Mouse (Mus musculus): ENCODE measurements at regions not wholly inside any gene's neighbourhood (a gene's known extent, or its start where the extent isn't known, plus 50 kb on each side); places are given as distances from the start of the nearest gene placed in this dataset.
"Not testable (repeated sequence)": the region's sequence is repeated elsewhere in the genome, so short reads cannot be mapped to it uniquely, and the experiment has no call there.

DNA sequence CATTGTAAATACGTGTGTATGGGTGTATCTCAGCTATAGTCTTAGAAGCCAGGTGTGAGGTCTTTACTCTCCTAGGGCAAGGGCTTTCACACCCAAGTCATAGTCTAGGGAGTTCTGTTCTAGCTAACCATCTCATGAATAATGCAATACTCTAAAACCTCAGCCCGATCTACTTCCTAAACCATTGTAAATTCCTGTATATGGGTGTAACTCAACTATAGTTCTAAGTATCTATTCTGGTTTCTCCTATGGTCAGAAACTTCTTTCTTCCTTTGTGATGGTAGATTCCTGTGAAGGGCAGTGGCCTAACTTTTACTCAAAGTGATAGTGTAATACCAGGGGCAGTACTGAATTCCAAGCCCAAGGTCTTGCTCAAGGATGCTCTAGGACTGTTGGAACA is 58.7 kb upstream of the Srd5a3 start:
- DNase-seq, result not testable (repeated sequence)

DNA sequence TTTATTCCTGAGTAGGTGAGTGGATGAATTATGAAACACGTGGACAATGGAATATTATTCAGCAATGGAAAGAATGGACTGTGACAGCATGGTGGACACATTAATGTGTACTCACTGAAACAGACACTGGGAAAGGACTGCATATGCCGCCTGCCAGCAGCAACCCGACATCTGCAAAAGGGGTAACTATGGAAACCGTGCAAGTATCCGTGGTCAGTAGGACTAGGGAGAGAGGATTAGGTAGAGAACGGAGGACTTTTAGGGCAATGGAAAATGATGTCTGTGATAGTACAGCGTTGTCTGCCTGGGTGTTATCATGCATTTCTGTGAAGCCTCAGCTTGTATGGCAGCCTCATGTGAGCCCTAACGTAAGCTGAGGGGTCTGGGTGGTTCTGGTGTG is 59.6 kb upstream of the Srd5a3 start:
- DNase-seq, result no peak

DNA sequence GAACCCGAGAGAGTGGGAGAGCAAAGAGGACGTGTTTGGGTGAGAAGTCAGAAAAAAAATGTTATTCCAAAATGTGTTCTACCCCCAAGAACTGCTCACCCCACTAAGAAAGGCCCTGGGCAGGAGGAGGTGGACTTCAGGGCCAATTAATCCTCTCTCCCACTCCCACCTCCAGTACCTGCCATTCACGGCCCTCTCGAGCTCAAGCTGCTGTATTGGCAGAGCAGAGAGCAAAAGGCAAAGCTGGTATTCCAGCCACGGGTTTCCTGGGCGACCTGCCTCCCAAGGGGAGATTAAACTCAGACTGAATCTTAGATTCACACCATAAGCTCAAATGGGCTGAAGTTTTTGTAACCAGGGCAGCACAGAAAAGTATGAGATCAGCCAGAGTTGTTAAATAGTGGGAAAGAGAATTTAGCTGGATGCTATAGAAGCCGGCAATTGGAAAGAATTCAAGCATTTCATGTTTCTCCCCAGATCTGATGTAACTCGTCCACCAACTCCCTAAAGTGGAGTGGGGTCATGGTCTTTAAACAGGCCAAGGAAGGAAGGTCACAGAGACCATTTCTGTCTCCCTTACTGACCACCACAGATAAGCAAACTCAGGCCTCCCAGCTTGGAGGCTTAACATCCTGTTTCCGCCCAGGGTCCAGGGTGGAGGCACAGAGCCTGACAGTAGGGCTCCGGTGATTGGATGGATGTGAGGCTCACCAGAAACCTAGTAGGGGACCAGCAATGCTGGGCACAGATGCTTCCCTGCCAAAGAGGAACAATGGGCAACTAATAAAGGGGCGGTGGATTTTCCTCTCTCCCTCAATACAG is 60.7 kb upstream of the Srd5a3 start:
- peak; percentile 58 for DNase-seq

DNA sequence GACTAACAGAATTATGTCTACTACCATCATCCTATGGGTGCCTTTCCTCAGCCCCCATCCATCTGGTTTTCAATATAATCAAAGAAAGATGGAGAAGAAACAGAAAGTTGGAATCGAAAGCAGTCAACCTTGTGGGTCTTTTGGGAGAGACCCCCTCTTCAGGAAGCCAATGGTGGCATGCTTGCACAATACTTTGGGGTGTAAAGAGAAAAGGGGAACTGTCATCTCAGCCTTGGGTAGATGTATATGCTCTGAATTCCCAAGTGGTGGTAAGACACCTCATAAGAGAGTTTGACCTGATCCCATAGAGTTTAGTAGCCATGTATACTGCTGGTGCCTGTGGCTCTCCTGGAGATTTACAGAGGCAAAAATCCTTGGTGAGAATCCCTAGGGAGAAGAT is 61.6 kb upstream of the Srd5a3 start:
- DNase-seq, result no peak

DNA sequence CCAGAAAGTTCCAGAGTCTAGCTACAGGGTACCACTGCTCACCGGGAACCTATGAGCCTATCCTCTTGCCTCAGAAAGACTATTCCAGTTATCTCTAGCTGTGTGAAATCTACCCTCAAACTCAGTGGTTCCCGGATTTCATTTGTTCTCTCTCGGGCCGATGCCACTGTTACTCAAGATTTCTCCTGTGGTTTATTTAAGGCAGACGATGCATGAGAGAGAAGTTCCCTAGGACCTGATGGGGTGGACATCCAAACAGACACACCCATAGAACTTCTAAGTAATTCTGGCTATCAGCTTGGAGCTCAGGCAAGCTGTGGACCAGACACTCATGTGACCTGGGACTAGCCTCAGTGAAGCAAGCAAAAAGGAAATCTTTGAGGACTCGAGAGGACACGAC is 63.8 kb upstream of the Srd5a3 start:
- no peak for DNase-seq

DNA sequence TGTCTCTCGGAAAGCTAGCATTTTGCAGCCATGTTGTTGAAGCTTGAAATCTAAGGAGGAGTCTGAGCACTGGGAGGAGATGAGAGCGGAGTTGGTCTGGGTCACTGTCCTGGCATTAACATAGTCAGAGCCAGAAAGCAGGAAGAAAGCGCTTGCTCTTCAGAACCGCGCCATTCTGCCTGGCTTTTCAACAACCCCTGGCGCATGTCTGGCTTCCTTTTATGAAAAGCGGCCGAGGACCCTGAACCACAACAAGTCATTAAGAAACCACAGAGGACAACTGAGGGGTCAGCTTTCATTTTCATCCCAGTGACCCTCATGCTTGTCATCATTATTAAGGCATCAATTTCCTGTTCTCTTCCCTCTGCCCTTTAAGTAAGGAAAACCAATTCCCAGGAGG is 64.7 kb upstream of the Srd5a3 start:
- peak; percentile 6 for DNase-seq

DNA sequence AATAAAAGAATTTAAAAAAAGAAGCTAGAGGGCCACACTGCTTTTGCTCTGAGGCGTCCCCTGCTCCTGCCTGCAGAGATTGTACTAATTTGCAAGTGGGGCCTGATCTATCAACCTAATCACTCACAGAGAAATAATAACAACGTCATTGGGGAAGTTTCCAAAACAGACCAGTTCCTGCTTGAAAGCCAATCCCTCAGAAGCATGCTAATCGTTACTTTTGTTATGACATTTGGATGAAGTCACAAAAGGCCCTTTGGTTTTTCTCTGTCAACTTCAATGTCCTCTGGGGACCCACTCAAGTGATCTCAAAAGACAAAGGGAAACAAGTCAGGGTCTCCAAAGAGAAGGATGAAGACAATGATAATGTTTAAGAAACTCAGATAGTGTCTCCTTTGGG is 72.2 kb upstream of the Srd5a3 start:
- DNase-seq, result no peak

DNA sequence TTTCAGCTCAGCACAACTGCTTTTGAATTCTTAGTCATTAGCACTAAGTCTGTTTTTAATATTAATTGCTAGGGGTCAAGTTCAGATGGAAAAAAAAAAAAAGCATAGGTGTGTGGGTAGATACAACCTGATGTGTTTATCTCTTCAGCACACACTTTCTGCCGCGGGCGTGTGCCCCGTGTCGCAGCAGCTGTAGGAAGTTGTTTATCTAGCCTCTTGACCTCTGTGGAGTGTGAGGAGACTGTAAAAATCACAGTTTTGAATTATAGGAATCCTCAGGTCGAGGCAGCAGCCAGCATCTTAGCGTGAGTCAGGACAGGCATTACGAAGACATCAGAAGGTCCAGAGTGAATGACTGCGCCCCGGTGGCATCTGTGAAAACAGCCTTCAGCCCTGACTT is 72.8 kb upstream of the Srd5a3 start:
- no peak for DNase-seq

DNA sequence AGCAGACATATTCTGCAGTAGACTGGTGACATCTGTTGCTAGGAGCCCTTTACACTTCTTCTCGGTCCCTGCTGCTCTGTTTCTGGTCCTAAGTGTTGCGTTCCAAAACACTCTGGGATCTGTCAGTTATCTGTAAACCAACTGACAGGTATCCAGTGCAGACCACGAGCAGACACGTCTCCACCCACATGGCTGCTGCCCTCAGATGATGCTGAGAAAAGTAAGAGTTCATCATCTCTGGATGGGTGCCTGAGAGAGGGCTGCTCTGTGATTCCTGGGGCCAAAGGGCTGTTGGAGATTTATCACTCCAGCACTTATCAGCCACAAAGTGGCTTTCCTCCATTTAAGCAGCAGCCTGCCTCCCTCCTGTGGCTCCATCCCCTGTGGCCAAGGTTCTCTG is 74.3 kb upstream of the Srd5a3 start:
- DNase-seq, result no peak

DNA sequence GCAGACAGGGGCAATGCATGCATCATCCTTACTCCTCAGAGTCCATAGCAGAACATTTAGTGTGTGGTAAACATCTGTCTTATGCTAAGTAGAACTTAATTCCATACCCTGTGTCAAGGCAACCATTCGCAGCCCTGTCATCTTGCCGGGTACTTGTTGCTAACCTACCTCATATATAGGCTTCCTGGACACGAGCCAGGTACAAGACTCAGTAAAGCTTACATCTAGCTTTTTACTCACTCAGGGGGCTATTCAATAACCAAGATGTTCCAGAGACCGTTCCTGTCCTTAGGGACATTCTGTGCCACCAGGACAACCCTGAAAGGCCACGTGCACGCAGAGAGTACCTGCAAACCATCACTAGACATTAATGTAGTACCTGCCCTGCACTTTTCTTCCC is 74.8 kb upstream of the Srd5a3 start:
- DNase-seq, result no peak

DNA sequence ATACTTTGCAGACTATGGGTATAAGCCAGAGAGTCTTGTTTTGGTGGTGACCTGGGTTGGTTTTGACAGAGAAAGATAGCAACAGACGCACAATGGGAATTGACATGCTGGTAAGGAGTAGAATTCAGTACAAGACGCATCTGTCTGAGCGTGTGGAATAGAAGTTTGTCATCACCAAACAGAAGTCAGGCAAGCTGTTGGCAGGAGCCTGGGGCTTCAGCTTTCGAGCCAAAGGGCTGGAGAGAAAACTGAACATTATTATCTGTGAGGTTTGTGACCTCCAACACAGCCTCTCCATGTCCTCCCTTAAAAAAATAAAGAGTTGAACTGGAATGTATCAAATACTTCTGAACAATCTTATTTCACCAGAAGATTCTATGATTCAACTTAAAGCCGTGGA is 75.4 kb upstream of the Srd5a3 start:
- no peak for DNase-seq

DNA sequence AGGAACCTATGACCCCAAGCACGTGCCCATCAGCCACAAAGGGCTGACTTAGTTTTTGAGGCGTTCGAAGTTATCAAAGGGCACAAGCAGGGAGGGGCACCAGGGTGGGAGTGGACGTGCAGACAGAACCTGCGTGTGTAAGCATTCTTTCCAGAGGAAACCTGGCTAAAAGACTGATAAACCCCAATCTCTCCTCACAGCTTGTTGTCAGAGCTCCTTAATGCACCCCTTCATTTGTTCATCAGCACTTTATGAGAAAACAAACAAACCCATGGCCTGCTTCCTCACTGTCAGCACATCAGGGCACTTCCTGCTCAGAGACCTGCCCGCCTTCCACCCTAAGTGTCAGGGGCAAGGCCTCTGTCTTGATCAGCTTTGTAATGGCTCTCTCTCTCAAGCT is 76.6 kb upstream of the Srd5a3 start:
- no peak for DNase-seq

DNA sequence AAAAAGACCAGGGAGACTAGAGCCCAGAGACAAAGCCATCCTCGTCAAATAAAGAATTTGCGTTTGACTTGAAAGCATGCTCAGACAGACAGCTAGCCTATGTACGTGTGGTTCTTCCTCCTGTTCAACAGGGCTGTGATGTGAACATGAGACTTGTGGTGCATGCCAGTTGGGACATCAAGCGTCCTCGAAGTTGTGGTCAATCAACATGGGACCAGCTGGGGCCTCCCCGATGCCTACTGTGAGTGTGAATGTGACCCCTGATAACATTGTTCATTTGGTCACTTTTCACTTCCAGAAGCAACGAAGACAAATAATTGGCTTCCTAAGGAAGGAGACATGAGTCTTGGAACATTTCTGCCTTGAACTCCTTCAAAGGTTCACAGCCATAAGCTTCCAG is 79.8 kb upstream of the Kdr start:
- DNase-seq, result no peak

DNA sequence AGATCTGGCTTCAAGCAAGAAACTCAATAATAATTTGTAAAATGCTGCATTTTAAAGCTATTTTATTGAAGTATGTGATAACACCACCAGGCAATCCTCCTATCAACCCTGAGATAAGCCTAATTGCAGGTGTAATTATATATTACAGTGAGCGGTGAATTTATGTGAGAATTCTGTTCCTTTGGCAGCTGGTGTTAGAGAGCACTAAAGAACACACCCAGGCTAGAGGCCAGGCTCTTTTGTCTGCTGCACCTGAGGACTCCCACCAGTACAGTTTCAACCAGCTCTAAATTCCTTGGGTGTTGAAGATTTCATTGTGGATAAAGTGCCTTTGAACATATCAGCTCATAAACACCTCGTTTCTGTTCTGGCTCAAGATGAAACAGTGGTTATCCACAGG is 77.6 kb upstream of the Kdr start:
- no peak for DNase-seq

DNA sequence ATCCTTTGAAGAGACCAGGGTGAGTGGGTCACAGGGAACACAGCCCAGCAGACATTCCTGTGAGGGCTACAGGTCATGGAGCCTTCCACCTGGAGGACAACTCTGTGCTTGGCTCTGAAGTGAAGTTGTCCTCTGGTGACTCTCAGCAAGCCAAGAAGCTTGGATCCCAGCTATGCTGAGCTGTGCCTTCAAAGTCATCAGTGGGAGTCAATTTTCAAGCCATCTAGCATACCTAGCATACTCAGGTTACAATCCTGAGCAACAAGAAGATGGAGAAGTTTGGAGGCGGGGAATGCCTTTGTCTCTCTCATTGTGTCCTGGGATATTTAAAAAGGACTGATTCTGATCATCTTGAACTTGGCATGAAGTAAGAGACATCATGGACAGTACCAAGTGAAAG is 74.5 kb upstream of the Kdr start:
- DNase-seq, result no peak

DNA sequence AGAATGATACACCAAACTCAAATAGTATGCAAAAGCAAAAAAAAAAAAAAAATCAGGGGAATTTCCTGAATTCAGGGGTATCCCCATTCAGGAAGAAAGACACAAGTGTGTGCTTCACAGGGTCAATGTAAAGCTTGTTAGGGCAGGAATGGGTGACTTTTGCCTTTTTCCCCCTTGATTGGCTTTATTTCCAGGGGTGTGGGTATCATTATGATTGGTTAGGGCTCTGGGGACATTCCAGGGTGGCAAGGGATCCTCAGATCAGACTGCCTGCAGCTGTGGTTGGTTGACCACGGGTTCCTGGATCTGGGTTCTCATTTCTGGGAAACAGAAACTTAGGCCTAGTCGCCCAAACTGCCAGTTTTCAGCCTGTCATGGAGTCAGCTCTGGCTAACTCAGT is 73.4 kb upstream of the Kdr start:
- no peak for DNase-seq

DNA sequence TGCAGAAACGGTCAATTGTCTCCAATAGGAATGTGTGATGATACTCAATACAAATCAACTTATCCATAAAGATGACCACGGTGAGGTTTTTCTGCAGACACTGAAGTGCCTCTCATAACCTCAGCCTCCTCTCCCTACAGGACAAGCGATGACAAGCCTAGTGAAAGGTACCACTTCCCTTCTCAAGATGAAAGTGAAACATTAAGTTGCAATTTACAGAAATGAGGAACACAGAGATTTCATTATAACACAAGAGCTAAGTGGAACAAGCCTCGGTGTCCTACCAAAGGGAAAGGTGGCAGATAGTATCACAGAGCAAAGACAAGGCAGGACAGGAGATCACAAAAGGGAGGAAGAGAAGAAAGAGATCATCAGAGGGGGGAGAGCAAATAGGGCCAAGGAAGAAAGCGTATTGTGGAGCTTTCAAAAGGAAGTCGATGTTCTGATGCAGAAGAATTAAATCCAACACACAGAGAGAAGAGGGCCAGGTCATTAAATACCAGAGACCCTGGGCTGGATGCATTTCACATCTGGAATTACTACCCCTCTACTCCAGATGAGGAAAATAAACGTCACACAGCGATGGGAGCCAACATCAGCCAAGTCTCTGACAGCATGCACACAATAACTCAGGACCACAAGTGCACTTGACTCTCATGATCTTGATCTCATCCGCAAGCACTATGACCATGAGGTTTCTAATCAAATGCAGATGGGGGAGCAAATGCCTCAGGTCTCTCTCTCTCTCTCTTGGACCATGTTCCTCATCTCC is 70.0 kb upstream of the Kdr start:
- no peak for DNase-seq

DNA sequence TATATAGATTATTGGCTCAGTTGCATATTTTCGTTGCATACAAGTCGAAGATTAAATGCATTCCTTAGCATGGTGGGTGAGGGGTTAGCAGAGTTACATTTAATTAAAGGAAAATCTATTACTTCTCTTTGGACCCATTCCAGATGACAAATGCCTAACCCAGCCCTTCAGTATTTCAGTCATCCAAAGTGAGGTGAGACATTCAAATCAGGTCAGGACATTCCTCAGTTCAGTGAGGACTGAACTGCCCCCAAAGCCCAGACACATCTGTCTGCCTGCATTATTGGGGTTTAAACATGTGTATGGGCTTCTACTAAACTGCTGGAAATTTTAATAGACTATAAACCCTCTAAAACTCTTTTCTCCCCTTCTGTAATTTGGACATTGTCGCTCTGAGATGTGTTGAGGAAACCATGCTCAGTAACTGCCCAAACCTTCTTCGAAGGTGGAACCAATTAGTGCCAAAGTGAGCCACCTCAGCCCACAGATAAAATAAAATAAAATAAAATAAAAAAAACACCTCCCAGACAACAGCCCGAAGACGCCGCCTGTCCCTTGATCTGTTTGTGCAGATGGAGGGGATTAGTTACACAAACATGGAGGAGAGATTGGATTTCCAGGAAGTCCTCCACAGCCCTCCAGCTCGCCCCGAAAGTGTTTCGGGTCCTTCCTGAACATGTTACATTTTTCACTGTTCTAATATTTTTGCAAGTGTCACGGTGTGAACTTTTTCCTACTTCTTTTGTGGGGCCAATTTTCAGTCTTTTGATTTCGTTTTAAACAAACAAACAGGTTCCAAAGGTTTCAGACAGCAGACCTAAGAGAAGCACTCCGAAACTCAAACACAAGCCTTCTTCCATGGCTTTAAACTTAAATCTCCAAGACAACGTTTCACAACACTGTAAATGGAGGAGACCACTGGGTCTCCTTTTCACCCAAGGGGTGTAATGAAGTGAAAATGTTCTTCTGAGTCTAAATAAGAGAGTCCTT is 65.6 kb upstream of the Kdr start:
- no peak for DNase-seq

DNA sequence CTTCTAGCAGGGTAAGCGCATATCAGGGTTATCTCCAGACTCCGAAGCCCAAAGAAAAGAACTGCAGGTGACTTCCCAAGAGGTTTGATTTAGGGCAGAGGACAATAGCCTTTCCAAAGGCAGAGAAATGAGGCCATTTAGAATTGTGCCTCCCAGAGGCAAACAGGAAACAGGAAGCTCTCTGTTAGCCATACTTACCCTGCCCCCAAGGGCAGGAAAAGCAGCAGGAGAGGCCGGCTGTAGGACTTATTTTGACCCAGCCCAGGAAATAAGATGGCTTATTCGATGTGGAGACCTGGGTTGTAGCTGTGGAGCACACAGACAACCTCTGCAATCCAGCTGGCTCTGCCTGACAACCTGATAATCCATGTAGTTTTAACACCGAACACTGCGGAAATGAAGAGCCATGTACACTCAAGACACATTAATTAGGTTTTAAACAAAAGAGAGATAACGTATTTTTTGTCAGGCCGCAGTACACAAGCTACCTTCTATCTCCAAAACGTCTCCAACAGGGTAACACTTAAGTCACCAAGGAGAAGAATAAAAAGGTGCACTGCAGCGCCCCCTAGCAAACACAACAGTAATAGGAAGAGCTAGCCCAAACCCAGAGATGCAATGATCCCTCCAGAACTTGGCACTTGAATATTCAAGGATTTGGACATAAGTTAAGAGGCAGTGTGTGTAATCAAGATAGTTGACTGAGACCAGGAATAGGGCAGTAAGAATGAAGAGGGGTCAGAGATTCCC is 62.4 kb upstream of the Kdr start:
- peak; percentile 73 for DNase-seq

DNA sequence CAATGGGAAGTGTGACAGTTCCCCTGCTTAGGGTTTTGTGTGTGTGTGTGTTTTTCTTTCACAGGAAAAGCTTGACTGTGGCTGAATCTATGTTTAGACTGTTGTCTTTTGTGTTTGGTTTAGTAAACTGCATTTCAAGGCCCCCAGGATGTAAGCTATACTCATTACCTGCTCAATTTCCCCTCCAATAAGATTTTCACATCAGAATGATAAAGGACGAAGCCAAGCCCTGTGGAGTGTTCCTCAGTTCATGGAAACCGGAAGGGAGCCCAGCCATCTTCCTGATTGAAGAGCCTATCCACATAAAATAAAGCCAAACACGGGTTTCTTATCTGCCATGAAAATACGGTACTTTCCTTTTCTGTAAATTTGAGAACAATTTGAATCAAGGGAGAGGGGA is 50.5 kb upstream of the Kdr start:
- DNase-seq, result no peak
